Mouse (Mus musculus) gastrocnemius, postnatal 25 days (tissue): ENCODE data around the gene Magi2. TPM values are rescaled to one million over a fixed set of nuclear protein-coding genes. Genes with fewer than 3 reads are reported as not detected.

Experiments
- DNase-seq: peaks from one replicate; pipeline ENCODE4 v3.0.0; 2022
- total RNA-seq, 2 experiments: library from RNA; stranded (reverse); gene quantifications; 1 replicate in 1 of 2; 2 replicates in 1 of 2; pipeline ENCODE4 v1.2.3; 2021

Gene Magi2
- total RNA-seq, 2 experiments from 2014 or later = 1.6 to 2.0 TPM

- DNase-seq = no peak
These were observed 706.4 kb downstream of the Magi2 start for GRCm38 (mm10) chr5:19933190-19933589.

GRCm38 (mm10) chr5:19951102-19951501 lies 724.3 kb downstream of the Magi2 start:
- DNase-seq = no peak

GRCm38 (mm10) chr5:19964113-19964512 lies 737.3 kb downstream of the Magi2 start:
- no peak for DNase-seq

- DNase-seq = no peak
These were observed 745.9 kb downstream of the Magi2 start for GRCm38 (mm10) chr5:19972736-19973135.

GRCm38 (mm10) chr5:19973852-19974251 lies 747.0 kb downstream of the Magi2 start:
- DNase-seq = no peak

- no peak for DNase-seq
These were observed 754.7 kb downstream of the Magi2 start for GRCm38 (mm10) chr5:19981518-19981917.

- no peak for DNase-seq
These were observed 755.2 kb downstream of the Magi2 start for GRCm38 (mm10) chr5:19982031-19982430.

GRCm38 (mm10) chr5:19999486-19999885 lies 772.6 kb downstream of the Magi2 start:
- no peak for DNase-seq

GRCm38 (mm10) chr5:19999912-20000311 lies 773.1 kb downstream of the Magi2 start:
- DNase-seq = no peak

GRCm38 (mm10) chr5:20006616-20007015 lies 779.8 kb downstream of the Magi2 start:
- DNase-seq = no peak

- no peak for DNase-seq
These were observed 780.4 kb downstream of the Magi2 start for GRCm38 (mm10) chr5:20007246-20007645.

GRCm38 (mm10) chr5:20010210-20010609 lies 783.4 kb downstream of the Magi2 start:
- no peak for DNase-seq

- no peak for DNase-seq
These were observed 791.2 kb downstream of the Magi2 start for GRCm38 (mm10) chr5:20018063-20018462.

- DNase-seq = no peak
These were observed 819.8 kb downstream of the Magi2 start for GRCm38 (mm10) chr5:20046649-20047048.

GRCm38 (mm10) chr5:20048386-20048785 lies 821.5 kb downstream of the Magi2 start:
- no peak for DNase-seq

GRCm38 (mm10) chr5:20050284-20050683 lies 823.4 kb downstream of the Magi2 start:
- DNase-seq = no peak

GRCm38 (mm10) chr5:20055000-20055399 lies 828.2 kb downstream of the Magi2 start:
- DNase-seq = no peak

- DNase-seq = no peak
These were observed 829.4 kb downstream of the Magi2 start for GRCm38 (mm10) chr5:20056074-20056842.

- no peak for DNase-seq
These were observed 830.0 kb downstream of the Magi2 start for GRCm38 (mm10) chr5:20056856-20057255.

- no peak for DNase-seq
These were observed 835.2 kb downstream of the Magi2 start for GRCm38 (mm10) chr5:20062011-20062410.

- no peak for DNase-seq
These were observed 838.2 kb downstream of the Magi2 start for GRCm38 (mm10) chr5:20065081-20065480.

- DNase-seq = no peak
These were observed 841.7 kb downstream of the Magi2 start for GRCm38 (mm10) chr5:20068496-20068895.

GRCm38 (mm10) chr5:20068921-20069486 lies 842.2 kb downstream of the Magi2 start:
- no peak for DNase-seq

- no peak for DNase-seq
These were observed 847.3 kb downstream of the Magi2 start for GRCm38 (mm10) chr5:20074101-20074500.
